Mouse (Mus musculus) heart, adult 2 months (tissue): ENCODE data around the gene Plekha5. TPM values are rescaled to one million over a fixed set of nuclear protein-coding genes. Genes with fewer than 3 reads are reported as not detected.
"Not testable (repeated sequence)": the region's sequence is repeated elsewhere in the genome, so short reads cannot be mapped to it uniquely, and the experiment has no call there.

Experiments
- DNase-seq, 2 experiments: peaks; one replicate each; pipeline ENCODE4 v3.0.0; 2021
- H3K27ac ChIP-seq: fragments of 200-600 bp; 2 replicates; pipeline ENCODE4 v1.8.1; 2022
- H3K27me3 ChIP-seq: fragments of 200-500 bp; 2 replicates; pipeline ENCODE4 v1.6.1; 2012; ENCODE audit warnings: mild to moderate bottlenecking, low read length, inconsistent platforms, mixed read lengths; ENCODE audit not compliant: control insufficient read depth, insufficient read depth
- H3K36me3 ChIP-seq: fragments of 200-500 bp; 2 replicates; pipeline ENCODE4 v1.6.1; 2012; ENCODE audit warnings: low read length, inconsistent platforms; ENCODE audit not compliant: control insufficient read depth, insufficient read depth
- H3K4me1 ChIP-seq: fragments of 200-500 bp; 2 replicates; pipeline ENCODE4 v1.6.1; 2011; ENCODE audit warnings: low read length; ENCODE audit not compliant: control insufficient read depth, insufficient read depth
- H3K4me3 ChIP-seq: fragments of 200-600 bp; 2 replicates; pipeline ENCODE4 v1.8.1; 2022
- H3K79me2 ChIP-seq: fragments of 200-500 bp; replicated peaks from 2 replicates; pipeline ENCODE4 v1.6.1; 2012; ENCODE audit warnings: mild to moderate bottlenecking, inconsistent platforms, low read length, moderate library complexity, mixed read lengths; ENCODE audit not compliant: control insufficient read depth, insufficient read depth
- H3K9ac ChIP-seq: fragments of 200-500 bp; 2 replicates; pipeline ENCODE4 v1.6.1; 2012; ENCODE audit warnings: low read depth, mild to moderate bottlenecking, control low read depth, inconsistent platforms, low read length, mixed read lengths
- CTCF ChIP-seq: fragments of 200-600 bp; IDR thresholded peaks from 2 replicates; pipeline ENCODE4 v1.8.1; 2022; ENCODE audit warnings: antibody characterized with exemption, mild to moderate bottlenecking, moderate library complexity
- EP300 ChIP-seq: fragments of 200-500 bp; IDR thresholded peaks from 2 replicates; pipeline ENCODE4 v1.6.1; 2011; ENCODE audit warnings: low read depth, low read length, control low read depth; ENCODE audit not compliant: insufficient read depth
- POLR2A ChIP-seq: fragments of 200-500 bp; IDR thresholded peaks from 2 replicates; pipeline ENCODE4 v1.6.1; 2011; ENCODE audit warnings: mild to moderate bottlenecking, low read depth, low read length, control low read depth; ENCODE audit not compliant: insufficient read depth
- WGBS: fragments of 180-500 bp; shearing (Covaris S2); methylation state at CpG from one replicate; pipeline ENCODE4 v1.1.7; 2018; 5-methylcytosine and 5-hydroxymethylcytosine counted together
- intact Hi-C: fragments of 180-260 bp; cut with DNase I; formaldehyde crosslinking; loops from one replicate; pipeline ENCODE4 v1.15.1; 2025
- polyA plus RNA-seq: library from polyadenylated mRNA; depleted of rRNA; stranded (reverse); fragments of >200 nt; gene quantifications from 2 replicates; pipeline ENCODE4 v1.2.3, GENCODE M21; 2012
- total RNA-seq, 2 experiments: library from RNA; stranded (reverse); gene quantifications; 2 replicates each; pipeline ENCODE4 v1.2.3; 2021

The Plekha5 gene
- total and polyA plus RNA-seq, 3 experiments, result 19.6 to 26.0 (median 24.9) TPM

GRCm38 (mm10) chr6:140500829-140501228, 77.0 kb downstream of the Plekha5 start:
- H3K27ac ChIP-seq, H3K9ac ChIP-seq, H3K36me3 ChIP-seq, H3K27me3 ChIP-seq, H3K79me2 ChIP-seq, DNase-seq, H3K4me1 ChIP-seq, H3K4me3 ChIP-seq, intact Hi-C loops: not testable (repeated sequence)
- WGBS, result 80% methylated on average over 1 of the region's 1 CpGs
- peak; percentile 68 for TF ChIP-seq CTCF

GRCm38 (mm10) chr6:140501841-140502240, 78.0 kb downstream of the Plekha5 start:
- no peak for DNase-seq
- WGBS, result 58% methylated on average over 7 of the region's 7 CpGs
- Histone ChIP-seq H3K4me1 (no peaks in the 10 kb centered on the region), H3K4me3 (no peak overlapping the region), H3K9ac (no peak overlapping the region), H3K36me3 (no peaks in the 10 kb centered on the region), H3K27me3 (no peaks in the 10 kb centered on the region), H3K79me2 (no peaks in the 10 kb centered on the region), H3K27ac (no peak overlapping the region)
- intact Hi-C loops, result no loop called here
- no peak for TF ChIP-seq EP300
- no peak for TF ChIP-seq POLR2A
- TF ChIP-seq CTCF, result no peak

GRCm38 (mm10) chr6:140504796-140505195, 80.9 kb downstream of the Plekha5 start:
- DNase-seq, result no peak
- H3K79me2 ChIP-seq, result no peaks in the 10 kb centered on the region
- no peak overlapping the region for H3K27ac ChIP-seq
- 85% methylated on average over 10 of the region's 10 CpGs for WGBS
- H3K9ac ChIP-seq, result no peak overlapping the region
- intact Hi-C loops, result no loop called here
- no peaks in the 10 kb centered on the region for H3K4me1 ChIP-seq
- H3K4me3 ChIP-seq, result no peak overlapping the region
- no peak for TF ChIP-seq EP300
- no peak for TF ChIP-seq CTCF
- no peak for TF ChIP-seq POLR2A
- H3K27me3 ChIP-seq, result no peaks in the 10 kb centered on the region
- no peaks in the 10 kb centered on the region for H3K36me3 ChIP-seq

- no peak for DNase-seq
- WGBS, result 50% methylated on average over 3 of the region's 3 CpGs
- no peak overlapping the region for H3K9ac ChIP-seq
- TF ChIP-seq EP300, result no peak
- TF ChIP-seq CTCF, result no peak
- TF ChIP-seq POLR2A, result no peak
- intact Hi-C loops, result no loop called here
- no peaks in the 10 kb centered on the region for H3K36me3 ChIP-seq
- H3K27ac ChIP-seq, result no peak overlapping the region
- no peaks in the 10 kb centered on the region for H3K27me3 ChIP-seq
- no peaks in the 10 kb centered on the region for H3K4me1 ChIP-seq
- no peaks in the 10 kb centered on the region for H3K79me2 ChIP-seq
- H3K4me3 ChIP-seq, result no peak overlapping the region
Measured at GRCm38 (mm10) chr6:140507605-140508004, 83.8 kb downstream of the Plekha5 start.

GRCm38 (mm10) chr6:140508475-140509150, 84.8 kb downstream of the Plekha5 start:
- 84% methylated on average over 13 of the region's 13 CpGs for WGBS
- H3K4me1 ChIP-seq, result no peaks in the 10 kb centered on the region
- intact Hi-C loops, result no loop called here
- no peak overlapping the region for H3K27ac ChIP-seq
- H3K4me3 ChIP-seq, result no peak overlapping the region
- H3K79me2 ChIP-seq, result no peaks in the 10 kb centered on the region
- no peak for TF ChIP-seq CTCF
- H3K36me3 ChIP-seq, result no peaks in the 10 kb centered on the region
- no peak overlapping the region for H3K9ac ChIP-seq
- no peaks in the 10 kb centered on the region for H3K27me3 ChIP-seq
- no peak for DNase-seq

- H3K79me2 ChIP-seq, result no peaks in the 10 kb centered on the region
- intact Hi-C loops, result no loop called here
- H3K9ac ChIP-seq, result no peak overlapping the region
- H3K36me3 ChIP-seq, result no peaks in the 10 kb centered on the region
- no peaks in the 10 kb centered on the region for H3K27me3 ChIP-seq
- peaks cover under 1% of the 10 kb centered on the region for H3K4me1 ChIP-seq
- TF ChIP-seq POLR2A, result no peak
- DNase-seq, result no peak
- no peak overlapping the region for H3K27ac ChIP-seq
- no peak overlapping the region for H3K4me3 ChIP-seq
- 62% methylated on average over 9 of the region's 9 CpGs for WGBS
Measured at GRCm38 (mm10) chr6:140509151-140509530, 85.3 kb downstream of the Plekha5 start.
